Mouse (Mus musculus): ENCODE measurements at regions not wholly inside any gene's neighbourhood (a gene's known extent, or its start where the extent isn't known, plus 50 kb on each side); places are given as distances from the start of the nearest gene placed in this dataset.

- H3K36me3 ChIP-seq = no peaks in the 10 kb centered on the region
- no peak overlapping the region for H3K4me3 ChIP-seq (replicated peaks)
- H3K27me3 ChIP-seq (replicated peaks) = no peaks in the 10 kb centered on the region
- H3K27ac ChIP-seq = no peak overlapping the region
- no peak for ATAC-seq
- no peaks in the 10 kb centered on the region for H3K4me1 ChIP-seq (replicated peaks)
- H3K9ac ChIP-seq = no peak overlapping the region
- no peaks in the 10 kb centered on the region for H3K9me3 ChIP-seq
- WGBS = 79% methylated on average over 8 of the region's 8 CpGs
- no peak overlapping the region for H3K4me2 ChIP-seq (replicated peaks)
Observed at GRCm38 (mm10) chr7:39675124-39675846, 157.7 kb downstream of the Zfp619 start.

GRCm38 (mm10) chr7:39675847-39676238, 158.3 kb downstream of the Zfp619 start:
- Histone ChIP-seq H3K27me3 (replicated peaks) (no peaks in the 10 kb centered on the region), H3K36me3 (no peaks in the 10 kb centered on the region), H3K4me3 (replicated peaks) (no peak overlapping the region), H3K9ac (no peak overlapping the region), H3K27ac (no peak overlapping the region), H3K4me2 (replicated peaks) (no peak overlapping the region), H3K9me3 (no peaks in the 10 kb centered on the region), H3K4me1 (replicated peaks) (no peaks in the 10 kb centered on the region)
- WGBS = 81% methylated on average over 1 of the region's 1 CpGs
- no peak for ATAC-seq

GRCm38 (mm10) chr7:39680411-39680810, 162.8 kb downstream of the Zfp619 start:
- ATAC-seq = no peak
- no peaks in the 10 kb centered on the region for H3K36me3 ChIP-seq
- no peak overlapping the region for H3K4me3 ChIP-seq (replicated peaks)
- WGBS = 49% methylated on average over 2 of the region's 2 CpGs
- H3K4me1 ChIP-seq (replicated peaks) = no peaks in the 10 kb centered on the region
- no peak overlapping the region for H3K9ac ChIP-seq
- H3K9me3 ChIP-seq = no peaks in the 10 kb centered on the region
- H3K27me3 ChIP-seq (replicated peaks) = no peaks in the 10 kb centered on the region
- no peak overlapping the region for H3K4me2 ChIP-seq (replicated peaks)
- H3K27ac ChIP-seq = no peak overlapping the region

GRCm38 (mm10) chr7:39696589-39696988, 179.0 kb downstream of the Zfp619 start:
- Histone ChIP-seq H3K9ac (no peak overlapping the region), H3K27me3 (replicated peaks) (no peaks in the 10 kb centered on the region), H3K4me2 (replicated peaks) (no peak overlapping the region), H3K9me3 (no peaks in the 10 kb centered on the region), H3K36me3 (no peaks in the 10 kb centered on the region), H3K4me1 (replicated peaks) (no peaks in the 10 kb centered on the region), H3K27ac (no peak overlapping the region), H3K4me3 (replicated peaks) (no peak overlapping the region)
- WGBS = 63% methylated on average over 2 of the region's 2 CpGs
- ATAC-seq = no peak

- no peaks in the 10 kb centered on the region for H3K36me3 ChIP-seq
- no peaks in the 10 kb centered on the region for H3K4me1 ChIP-seq (replicated peaks)
- 64% methylated on average over 2 of the region's 2 CpGs for WGBS
- no peak overlapping the region for H3K9ac ChIP-seq
- H3K9me3 ChIP-seq = no peaks in the 10 kb centered on the region
- H3K4me3 ChIP-seq (replicated peaks) = no peak overlapping the region
- ATAC-seq = no peak
- no peaks in the 10 kb centered on the region for H3K27me3 ChIP-seq (replicated peaks)
- no peak overlapping the region for H3K4me2 ChIP-seq (replicated peaks)
- H3K27ac ChIP-seq = no peak overlapping the region
Observed at GRCm38 (mm10) chr7:39701506-39701905, 183.9 kb downstream of the Zfp619 start.

GRCm38 (mm10) chr7:39705118-39706095, 187.8 kb downstream of the Zfp619 start:
- Histone ChIP-seq H3K4me1 (replicated peaks) (no peaks in the 10 kb centered on the region), H3K27ac (no peak overlapping the region), H3K36me3 (no peaks in the 10 kb centered on the region), H3K9me3 (no peaks in the 10 kb centered on the region), H3K9ac (no peak overlapping the region), H3K4me3 (replicated peaks) (no peak overlapping the region), H3K4me2 (replicated peaks) (no peak overlapping the region), H3K27me3 (replicated peaks) (no peaks in the 10 kb centered on the region)
- no peak for ATAC-seq
- 36% methylated on average over 5 of the region's 5 CpGs for WGBS

- Histone ChIP-seq H3K9me3 (no peaks in the 10 kb centered on the region), H3K27ac (no peak overlapping the region), H3K9ac (no peak overlapping the region), H3K36me3 (no peaks in the 10 kb centered on the region), H3K4me2 (replicated peaks) (no peak overlapping the region), H3K4me3 (replicated peaks) (no peak overlapping the region), H3K4me1 (replicated peaks) (no peaks in the 10 kb centered on the region), H3K27me3 (replicated peaks) (no peaks in the 10 kb centered on the region)
- WGBS = 62% methylated on average over 2 of the region's 2 CpGs
- no peak for ATAC-seq
Observed at GRCm38 (mm10) chr7:39706606-39707005, 189.0 kb downstream of the Zfp619 start.

GRCm38 (mm10) chr7:39716340-39717150, 199.0 kb downstream of the Zfp619 start:
- Histone ChIP-seq H3K4me1 (replicated peaks) (no peaks in the 10 kb centered on the region), H3K4me3 (replicated peaks) (no peak overlapping the region), H3K36me3 (no peaks in the 10 kb centered on the region), H3K9me3 (no peaks in the 10 kb centered on the region), H3K27ac (no peak overlapping the region), H3K9ac (no peak overlapping the region), H3K4me2 (replicated peaks) (no peak overlapping the region), H3K27me3 (replicated peaks) (no peaks in the 10 kb centered on the region)
- 0 out of 2 replicates have a peak, but pooled peaks have one; percentile 45 for ATAC-seq
- 22% methylated on average over 11 of the region's 11 CpGs for WGBS

GRCm38 (mm10) chr7:39727935-39728557, 210.5 kb downstream of the Zfp619 start:
- H3K4me3 ChIP-seq (replicated peaks) = no peak overlapping the region
- H3K27me3 ChIP-seq (replicated peaks) = no peaks in the 10 kb centered on the region
- H3K36me3 ChIP-seq = no peaks in the 10 kb centered on the region
- H3K9me3 ChIP-seq = no peaks in the 10 kb centered on the region
- H3K27ac ChIP-seq = no peak overlapping the region
- H3K4me1 ChIP-seq (replicated peaks) = no peaks in the 10 kb centered on the region
- WGBS = 64% methylated on average over 12 of the region's 12 CpGs
- H3K4me2 ChIP-seq (replicated peaks) = no peak overlapping the region
- no peak overlapping the region for H3K9ac ChIP-seq
- ATAC-seq = no peak

- H3K27me3 ChIP-seq (replicated peaks) = no peaks in the 10 kb centered on the region
- H3K4me1 ChIP-seq (replicated peaks) = no peaks in the 10 kb centered on the region
- no peaks in the 10 kb centered on the region for H3K36me3 ChIP-seq
- WGBS = 68% methylated on average over 7 of the region's 7 CpGs
- no peak overlapping the region for H3K4me2 ChIP-seq (replicated peaks)
- no peak for ATAC-seq
- H3K9ac ChIP-seq = no peak overlapping the region
- no peak overlapping the region for H3K27ac ChIP-seq
- no peak overlapping the region for H3K4me3 ChIP-seq (replicated peaks)
- no peaks in the 10 kb centered on the region for H3K9me3 ChIP-seq
Observed at GRCm38 (mm10) chr7:39728930-39729329, 211.4 kb downstream of the Zfp619 start.

GRCm38 (mm10) chr7:39729723-39730122, 212.2 kb downstream of the Zfp619 start:
- H3K9me3 ChIP-seq = no peaks in the 10 kb centered on the region
- 59% methylated on average over 3 of the region's 3 CpGs for WGBS
- no peak for ATAC-seq
- H3K27ac ChIP-seq = no peak overlapping the region
- no peaks in the 10 kb centered on the region for H3K36me3 ChIP-seq
- H3K4me2 ChIP-seq (replicated peaks) = no peak overlapping the region
- H3K4me3 ChIP-seq (replicated peaks) = no peak overlapping the region
- H3K4me1 ChIP-seq (replicated peaks) = no peaks in the 10 kb centered on the region
- H3K27me3 ChIP-seq (replicated peaks) = no peaks in the 10 kb centered on the region
- H3K9ac ChIP-seq = no peak overlapping the region

GRCm38 (mm10) chr7:39732790-39733189, 215.2 kb downstream of the Zfp619 start:
- 64% methylated on average over 1 of the region's 1 CpGs for WGBS

More at GRCm38 (mm10) chr7:39732790-39733189, 215.2 kb downstream of the Zfp619 start:
- Histone ChIP-seq H3K27ac (no peak overlapping the region), H3K4me2 (replicated peaks) (no peak overlapping the region), H3K27me3 (replicated peaks) (no peaks in the 10 kb centered on the region), H3K9me3 (no peaks in the 10 kb centered on the region), H3K9ac (no peak overlapping the region), H3K36me3 (no peaks in the 10 kb centered on the region), H3K4me3 (replicated peaks) (no peak overlapping the region), H3K4me1 (replicated peaks) (no peaks in the 10 kb centered on the region)
- ATAC-seq = no peak

Measured in intestine, embryonic 15.5 days (tissue).